Mouse (Mus musculus) stomach, embryonic 15.5 days (tissue): ENCODE results near the gene Lancl1. TPM values are rescaled to one million over a fixed set of nuclear protein-coding genes. Genes with fewer than 3 reads are reported as not detected.

Experiments used
- ATAC-seq: fragments of 200-750 bp; cut with Nextera tagmentation; 2 replicates; pipeline ENCODE4 v1.8.0; 2017; ENCODE audit warnings: low read depth, moderate number of reproducible peaks, moderate TSS enrichment; ENCODE audit not compliant: insufficient read depth, low FRiP score
- H3K27ac ChIP-seq: fragments of 300-500 bp; sonication (generic); 2 replicates; pipeline ENCODE4 v1.5.1; 2015; ENCODE audit warnings: mild to moderate bottlenecking, inconsistent platforms
- H3K27me3 ChIP-seq: fragments of 300-500 bp; sonication (generic); replicated peaks from 2 replicates; pipeline ENCODE4 v1.6.1; 2015; ENCODE audit warnings: inconsistent platforms
- H3K36me3 ChIP-seq: fragments of 300-500 bp; sonication (generic); 2 replicates; pipeline ENCODE4 v1.6.1; 2015; ENCODE audit warnings: inconsistent platforms
- H3K4me1 ChIP-seq: fragments of 300-500 bp; sonication (generic); 2 replicates; pipeline ENCODE4 v1.6.1; 2015; ENCODE audit warnings: inconsistent platforms
- H3K4me2 ChIP-seq: fragments of 300-500 bp; sonication (generic); 2 replicates; pipeline ENCODE4 v1.6.1; 2015; ENCODE audit warnings: mild to moderate bottlenecking, inconsistent platforms
- H3K4me3 ChIP-seq: fragments of 300-500 bp; sonication (generic); replicated peaks from 2 replicates; pipeline ENCODE4 v1.5.1; 2015; ENCODE audit warnings: inconsistent platforms
- H3K9ac ChIP-seq: fragments of 300-500 bp; sonication (generic); 2 replicates; pipeline ENCODE4 v1.6.1; 2015; ENCODE audit warnings: inconsistent platforms
- H3K9me3 ChIP-seq: fragments of 300-500 bp; sonication (generic); 2 replicates; pipeline ENCODE4 v1.6.1; 2016; ENCODE audit warnings: inconsistent platforms
- WGBS: fragments of 180-500 bp; shearing (Covaris S2); methylation state at CpG from one replicate; pipeline ENCODE4 v1.1.7; 2015; 5-methylcytosine and 5-hydroxymethylcytosine counted together
- polyA plus RNA-seq: library from polyadenylated mRNA; unstranded; fragments of >200 nt; fragmentation: Nextera tagmentation; extraction: Ambion mirVana; gene quantifications from 2 replicates; pipeline ENCODE4 v1.2.1, GENCODE M21; 2015

The Lancl1 gene
- 78.8 and 88.5 TPM in 2 replicates for polyA plus RNA-seq

GRCm38 (mm10) chr1:67038246-67038987, at the start of gene Lancl1:
Gene Lancl1, minus strand, starts transcription at chr1:67038872.
- under 1% methylated on average over 44 of the region's 47 CpGs for WGBS
- H3K9me3 ChIP-seq: no peaks in the 10 kb centered on the region
- peaks cover 6% of the 10 kb centered on the region for H3K4me1 ChIP-seq
- no peak within 1 kb of the TSS for H3K27ac ChIP-seq
- peak; percentile 94 for ATAC-seq
- peak within 1 kb of the TSS; percentile 51 for H3K9ac ChIP-seq
- H3K27me3 ChIP-seq: no peaks in the 10 kb centered on the region
- H3K4me2 ChIP-seq: peak within 1 kb of the TSS; percentile 62
- H3K36me3 ChIP-seq: peaks cover 3% of the 10 kb centered on the region; the same call in 1 of the 2 replicates
- H3K4me3 ChIP-seq: peak within 1 kb of the TSS; percentile 88

GRCm38 (mm10) chr1:67079146-67079545, 40.5 kb upstream of the Lancl1 start:
- no peaks in the 10 kb centered on the region for H3K27me3 ChIP-seq
- 78% methylated on average over 7 of the region's 7 CpGs for WGBS
- no peak overlapping the region for H3K4me3 ChIP-seq
- H3K9ac ChIP-seq: no peak overlapping the region
- no peak overlapping the region for H3K4me2 ChIP-seq
- H3K4me1 ChIP-seq: no peaks in the 10 kb centered on the region
- H3K36me3 ChIP-seq: no peaks in the 10 kb centered on the region
- no peak overlapping the region for H3K27ac ChIP-seq
- no peaks in the 10 kb centered on the region for H3K9me3 ChIP-seq
- ATAC-seq: peak; percentile 53; the same call in 1 of the 2 replicates

DNA sequence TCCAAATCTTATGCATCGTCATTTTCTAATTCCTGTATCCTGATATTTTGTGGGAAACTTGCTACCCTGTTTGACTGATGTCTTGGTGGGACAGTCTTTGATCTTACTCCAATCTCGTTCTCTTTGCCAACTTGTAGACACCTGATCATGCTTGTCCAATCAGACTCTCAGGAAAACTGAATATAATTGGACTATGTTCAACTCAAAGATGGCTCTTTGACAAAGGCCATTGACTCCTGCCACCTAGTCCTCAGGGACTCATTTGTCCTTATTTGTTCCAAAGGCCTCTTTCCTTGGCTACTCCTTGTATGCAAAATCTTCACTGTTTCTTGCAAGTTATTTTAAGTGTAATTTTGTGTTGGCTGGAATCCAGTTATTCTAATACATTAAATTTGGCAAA, 40.0 kb upstream of the Lancl1 start:
- no peaks in the 10 kb centered on the region for H3K27me3 ChIP-seq
- H3K27ac ChIP-seq: no peak overlapping the region
- H3K36me3 ChIP-seq: no peaks in the 10 kb centered on the region
- WGBS: 72% methylated on average over 2 of the region's 2 CpGs
- H3K9me3 ChIP-seq: no peaks in the 10 kb centered on the region
- H3K4me2 ChIP-seq: no peak overlapping the region
- H3K4me3 ChIP-seq: no peak overlapping the region
- no peak overlapping the region for H3K9ac ChIP-seq
- no peak for ATAC-seq
- no peaks in the 10 kb centered on the region for H3K4me1 ChIP-seq

GRCm38 (mm10) chr1:67077739-67078138, 39.1 kb upstream of the Lancl1 start:
- Histone ChIP-seq H3K4me1 (no peaks in the 10 kb centered on the region), H3K9me3 (no peaks in the 10 kb centered on the region), H3K4me2 (no peak overlapping the region), H3K4me3 (no peak overlapping the region), H3K27ac (no peak overlapping the region), H3K27me3 (no peaks in the 10 kb centered on the region), H3K36me3 (no peaks in the 10 kb centered on the region), H3K9ac (no peak overlapping the region)
- peak; percentile 84 for ATAC-seq
- WGBS: 41% methylated on average over 2 of the region's 2 CpGs

DNA sequence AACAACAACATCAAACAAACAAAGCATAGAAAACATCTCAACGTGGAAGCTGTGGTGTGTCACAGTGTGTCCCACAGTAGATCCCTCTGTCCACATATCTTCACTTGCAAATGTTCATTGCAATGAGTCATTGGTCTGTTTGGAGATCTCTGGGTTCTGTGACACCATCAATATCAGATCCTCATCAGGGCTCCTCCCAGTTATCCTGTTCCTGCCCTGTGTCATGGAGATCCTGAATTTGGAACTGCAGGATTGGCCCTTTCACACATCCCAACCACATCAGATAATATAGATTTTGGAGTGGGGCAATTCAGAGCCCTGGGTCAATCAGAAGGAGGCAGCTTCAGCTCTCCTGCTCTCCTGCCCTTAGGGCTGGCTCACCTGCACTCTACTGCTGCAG, 28.9 kb upstream of the Lancl1 start:
- 63% methylated on average over 1 of the region's 1 CpGs for WGBS
- no peak overlapping the region for H3K4me3 ChIP-seq
- no peak for ATAC-seq

DNA sequence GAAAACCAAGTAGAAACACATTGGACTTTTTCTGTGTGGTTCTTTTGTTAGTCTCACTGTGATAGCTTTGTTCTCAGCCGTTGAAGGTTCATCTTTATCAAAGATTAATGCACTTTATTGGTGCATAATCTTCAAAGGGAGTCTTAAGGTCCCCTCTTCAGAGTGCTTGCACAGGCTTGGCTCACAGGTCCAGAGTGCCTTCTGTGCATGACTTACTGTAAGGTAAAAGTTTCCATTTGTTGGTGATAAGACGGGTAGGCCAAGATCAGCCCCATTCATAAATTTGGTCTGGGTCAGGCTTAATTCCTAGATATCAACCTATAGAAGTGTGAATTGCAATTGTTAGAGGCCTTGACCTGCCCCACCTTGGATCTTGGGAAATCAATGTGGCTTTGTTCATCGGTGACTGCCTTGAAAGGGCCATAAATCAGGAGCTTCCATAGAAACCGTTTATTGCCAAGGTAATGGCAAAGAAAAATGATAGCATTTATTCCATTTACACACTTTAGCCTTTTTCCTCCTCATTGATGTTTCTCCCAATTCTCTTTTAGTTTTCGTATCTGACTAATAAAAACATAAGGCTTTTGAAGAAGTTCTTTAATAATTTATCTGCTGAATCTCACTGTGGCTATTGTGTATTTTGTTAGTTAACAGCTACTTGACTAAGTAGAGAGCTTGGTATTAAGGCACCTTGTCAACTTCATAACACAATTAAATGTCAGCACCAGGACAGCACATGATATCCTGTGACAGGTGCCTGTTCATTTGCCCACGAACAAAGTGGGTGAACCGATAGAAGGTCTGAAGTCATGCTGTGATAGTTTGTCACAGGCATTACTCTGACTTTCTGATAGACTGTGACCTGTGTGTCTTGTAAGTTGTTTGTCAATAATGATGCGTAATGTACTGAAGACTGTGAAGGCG, 26.9 kb upstream of the Lancl1 start:
- no peak overlapping the region for H3K27ac ChIP-seq
- peak; percentile 75 for ATAC-seq
- no peaks in the 10 kb centered on the region for H3K9me3 ChIP-seq
- 59% methylated on average over 9 of the region's 9 CpGs for WGBS
- no peaks in the 10 kb centered on the region for H3K27me3 ChIP-seq
- H3K4me3 ChIP-seq: no peak overlapping the region
- H3K9ac ChIP-seq: no peak overlapping the region
- no peaks in the 10 kb centered on the region for H3K4me1 ChIP-seq
- no peaks in the 10 kb centered on the region for H3K36me3 ChIP-seq
- no peak overlapping the region for H3K4me2 ChIP-seq

More for the DNA sequence above, 28.9 kb upstream of the Lancl1 start:
- no peaks in the 10 kb centered on the region for H3K36me3 ChIP-seq
- H3K9ac ChIP-seq: no peak overlapping the region
- no peaks in the 10 kb centered on the region for H3K4me1 ChIP-seq
- no peak overlapping the region for H3K4me2 ChIP-seq
- H3K27me3 ChIP-seq: no peaks in the 10 kb centered on the region
- H3K27ac ChIP-seq: no peak overlapping the region
- H3K9me3 ChIP-seq: no peaks in the 10 kb centered on the region

DNA sequence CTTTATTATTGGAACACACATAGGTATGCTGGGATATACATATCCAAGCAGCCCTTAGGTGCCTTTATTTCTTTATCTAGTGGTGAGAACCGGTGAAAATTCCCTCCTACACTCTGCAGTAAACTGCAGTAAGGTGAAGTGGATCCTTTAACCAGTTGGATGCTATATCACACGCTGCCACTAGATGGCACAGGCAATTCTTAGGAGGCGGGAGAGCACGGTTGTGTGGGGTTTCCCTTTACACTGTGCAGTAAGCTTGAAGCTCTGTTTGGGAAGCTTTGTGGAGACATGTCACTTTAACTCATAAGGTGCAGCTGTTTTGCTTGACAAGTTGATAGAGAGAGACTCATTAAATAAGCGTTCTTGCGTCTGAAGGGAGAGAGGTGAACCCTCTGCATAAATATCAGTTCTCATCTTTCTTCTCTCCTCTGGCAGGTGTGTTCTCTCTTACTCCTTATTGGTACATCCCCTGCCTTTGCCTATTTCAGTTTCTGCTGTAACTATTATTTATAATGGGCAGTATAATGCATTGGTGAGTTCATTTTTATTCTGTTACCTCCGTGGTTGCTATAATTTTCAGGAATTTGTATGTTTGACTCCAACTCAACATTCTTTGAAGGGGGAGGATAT, 22.9 kb upstream of the Lancl1 start:
- WGBS: 3% methylated on average over 7 of the region's 7 CpGs

GRCm38 (mm10) chr1:67055816-67056215, 17.1 kb upstream of the Lancl1 start:
- no peak for ATAC-seq
- H3K27ac ChIP-seq: no peak overlapping the region
- H3K36me3 ChIP-seq: no peaks in the 10 kb centered on the region
- no peaks in the 10 kb centered on the region for H3K4me1 ChIP-seq
- no peak overlapping the region for H3K9ac ChIP-seq
- no peaks in the 10 kb centered on the region for H3K9me3 ChIP-seq
- H3K27me3 ChIP-seq: no peaks in the 10 kb centered on the region
- H3K4me3 ChIP-seq: no peak overlapping the region
- no peak overlapping the region for H3K4me2 ChIP-seq
- 85% methylated on average over 7 of the region's 7 CpGs for WGBS

More for the DNA sequence above, 22.9 kb upstream of the Lancl1 start:
- H3K9ac ChIP-seq: no peak overlapping the region
- no peaks in the 10 kb centered on the region for H3K27me3 ChIP-seq
- ATAC-seq: peak; percentile 33; the same call in 1 of the 2 replicates
- no peak overlapping the region for H3K4me2 ChIP-seq
- H3K4me3 ChIP-seq: no peak overlapping the region
- no peak overlapping the region for H3K27ac ChIP-seq
- no peaks in the 10 kb centered on the region for H3K36me3 ChIP-seq
- H3K9me3 ChIP-seq: no peaks in the 10 kb centered on the region
- H3K4me1 ChIP-seq: no peaks in the 10 kb centered on the region

DNA sequence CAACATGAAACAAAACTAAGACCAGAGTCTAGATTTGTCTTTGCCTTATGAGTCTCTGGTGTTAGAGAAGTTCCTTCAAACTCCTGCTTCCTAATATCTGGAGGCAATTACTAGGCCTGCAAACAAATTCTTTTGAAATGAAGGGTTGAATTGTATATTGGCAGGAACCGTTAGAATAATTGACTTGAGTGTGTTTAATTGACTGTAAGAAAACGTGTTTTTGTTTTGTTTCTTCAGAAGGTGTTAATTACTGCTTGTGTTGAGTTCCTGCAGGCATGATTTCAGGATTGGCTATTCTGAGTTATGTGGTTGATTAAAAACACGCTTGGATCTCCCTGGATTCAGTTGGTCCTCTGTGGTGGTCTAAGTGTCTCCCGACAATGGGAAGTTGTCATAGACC, 14.0 kb upstream of the Lancl1 start:
- Histone ChIP-seq H3K27me3 (no peaks in the 10 kb centered on the region), H3K36me3 (no peaks in the 10 kb centered on the region), H3K4me2 (no peak overlapping the region), H3K27ac (no peak overlapping the region), H3K9me3 (no peaks in the 10 kb centered on the region), H3K4me3 (no peak overlapping the region), H3K4me1 (no peaks in the 10 kb centered on the region), H3K9ac (no peak overlapping the region)
- WGBS: 69% methylated on average over 4 of the region's 4 CpGs
- no peak for ATAC-seq

GRCm38 (mm10) chr1:67049600-67049999, 10.9 kb upstream of the Lancl1 start:
- ATAC-seq: no peak
- 35% methylated on average over 1 of the region's 1 CpGs for WGBS
- no peaks in the 10 kb centered on the region for H3K9me3 ChIP-seq
- H3K27me3 ChIP-seq: no peaks in the 10 kb centered on the region
- no peaks in the 10 kb centered on the region for H3K36me3 ChIP-seq
- H3K4me3 ChIP-seq: no peak overlapping the region
- no peak overlapping the region for H3K4me2 ChIP-seq
- H3K9ac ChIP-seq: no peak overlapping the region
- 0 out of 2 replicates have a peak overlapping the region, but pooled peaks have one; percentile 22 for H3K27ac ChIP-seq
- no peaks in the 10 kb centered on the region for H3K4me1 ChIP-seq

DNA sequence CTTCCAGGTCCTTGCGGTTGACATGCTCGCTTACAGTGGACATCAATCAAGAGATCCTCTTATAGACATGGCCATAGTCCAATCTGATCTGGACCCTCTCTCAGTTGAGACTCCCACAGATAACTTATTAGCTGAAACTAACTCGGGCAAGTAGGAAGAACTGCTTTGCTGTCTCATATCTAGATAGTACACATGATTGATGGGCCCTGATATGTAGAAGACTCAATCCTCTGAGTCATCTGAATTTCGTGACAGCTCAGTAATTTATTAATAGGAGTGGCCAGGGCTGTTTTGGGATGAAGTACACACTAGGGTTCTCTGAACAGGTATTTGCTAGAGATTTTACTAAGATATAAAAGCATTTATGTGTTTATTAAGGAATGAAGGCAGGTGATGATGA, 10.0 kb upstream of the Lancl1 start:
- no peak overlapping the region for H3K9ac ChIP-seq
- no peaks in the 10 kb centered on the region for H3K36me3 ChIP-seq
- no peaks in the 10 kb centered on the region for H3K27me3 ChIP-seq
- H3K9me3 ChIP-seq: no peaks in the 10 kb centered on the region
- no peak overlapping the region for H3K27ac ChIP-seq
- no peak overlapping the region for H3K4me2 ChIP-seq
- H3K4me3 ChIP-seq: no peak overlapping the region
- 61% methylated on average over 4 of the region's 4 CpGs for WGBS
- no peaks in the 10 kb centered on the region for H3K4me1 ChIP-seq
- ATAC-seq: no peak
